Mouse (Mus musculus) myocyte (in vitro differentiated cells): ENCODE data around the gene 2310009B15Rik.

Experiments used
- MAX ChIP-seq: IDR thresholded peaks from one replicate; pipeline ENCODE4 v1.6.1; 2011; ENCODE audit warnings: low read depth, mild to moderate bottlenecking, control low read depth
- POLR2A ChIP-seq: IDR thresholded peaks from one replicate; pipeline ENCODE4 v1.6.1; 2011; ENCODE audit warnings: low read depth, mild to moderate bottlenecking, control low read depth, moderate library complexity; ENCODE audit not compliant: insufficient read length
- TCF12 ChIP-seq: IDR thresholded peaks from one replicate; pipeline ENCODE4 v1.6.1; 2011; ENCODE audit warnings: mild to moderate bottlenecking, control low read depth; ENCODE audit not compliant: poor library complexity, insufficient read depth, severe bottlenecking
- USF1 ChIP-seq: IDR thresholded peaks from one replicate; pipeline ENCODE4 v1.6.1; 2011; ENCODE audit warnings: low read depth, mild to moderate bottlenecking, control low read depth, moderate library complexity

GRCm38 (mm10) chr1:138877470-138878254 lies 21.0 kb upstream of the 2310009B15Rik start:
- no peak for TF ChIP-seq POLR2A
- no peak for TF ChIP-seq MAX
- no peak for TF ChIP-seq USF1
- no peak for TF ChIP-seq TCF12
